Mouse (Mus musculus) hindbrain, embryonic 12.5 days (tissue): ENCODE data around the gene Atad2b. TPM values are rescaled to one million over a fixed set of nuclear protein-coding genes. Genes with fewer than 3 reads are reported as not detected.
"Not testable (repeated sequence)": the region's sequence is repeated elsewhere in the genome, so short reads cannot be mapped to it uniquely, and the experiment has no call there.

ENCODE experiments used
- ATAC-seq: fragments of 200-750 bp; cut with Nextera tagmentation; 2 replicates; pipeline ENCODE4 v1.8.0; 2017; ENCODE audit warnings: moderate TSS enrichment; ENCODE audit not compliant: low FRiP score
- H3K27ac ChIP-seq: fragments of 300-500 bp; sonication (generic); 2 replicates; pipeline ENCODE4 v1.5.1; 2016; ENCODE audit warnings: mild to moderate bottlenecking
- H3K27me3 ChIP-seq: fragments of 300-500 bp; sonication (generic); 2 replicates; pipeline ENCODE4 v1.6.1; 2016; ENCODE audit warnings: mild to moderate bottlenecking
- H3K36me3 ChIP-seq: fragments of 300-500 bp; sonication (generic); 2 replicates; pipeline ENCODE4 v1.6.1; 2016; ENCODE audit warnings: mild to moderate bottlenecking
- H3K4me1 ChIP-seq: fragments of 300-500 bp; sonication (generic); 2 replicates; pipeline ENCODE4 v1.6.1; 2016
- H3K4me2 ChIP-seq: fragments of 300-500 bp; sonication (generic); replicated peaks from 2 replicates; pipeline ENCODE4 v1.6.1; 2016; ENCODE audit warnings: mild to moderate bottlenecking
- H3K4me3 ChIP-seq: fragments of 300-500 bp; sonication (generic); 2 replicates; pipeline ENCODE4 v1.5.1; 2016; ENCODE audit warnings: mild to moderate bottlenecking
- H3K9ac ChIP-seq: fragments of 300-500 bp; sonication (generic); 2 replicates; pipeline ENCODE4 v1.6.1; 2016; ENCODE audit warnings: mild to moderate bottlenecking, moderate library complexity
- H3K9me3 ChIP-seq: fragments of 300-500 bp; sonication (generic); replicated peaks from 2 replicates; pipeline ENCODE4 v1.6.1; 2016; ENCODE audit warnings: mild to moderate bottlenecking
- WGBS: fragments of 180-500 bp; shearing (Covaris S2); methylation state at CpG from one replicate; pipeline ENCODE4 v1.1.7; 2016; 5-methylcytosine and 5-hydroxymethylcytosine counted together
- polyA plus RNA-seq: library from polyadenylated mRNA; unstranded; fragments of >200 nt; fragmentation: Nextera tagmentation; extraction: Ambion mirVana; gene quantifications from 2 replicates; pipeline ENCODE4 v1.2.1, GENCODE M21; 2016

Gene Atad2b
- polyA plus RNA-seq, 1 experiment from 2014 or later = 25.8 TPM

DNA sequence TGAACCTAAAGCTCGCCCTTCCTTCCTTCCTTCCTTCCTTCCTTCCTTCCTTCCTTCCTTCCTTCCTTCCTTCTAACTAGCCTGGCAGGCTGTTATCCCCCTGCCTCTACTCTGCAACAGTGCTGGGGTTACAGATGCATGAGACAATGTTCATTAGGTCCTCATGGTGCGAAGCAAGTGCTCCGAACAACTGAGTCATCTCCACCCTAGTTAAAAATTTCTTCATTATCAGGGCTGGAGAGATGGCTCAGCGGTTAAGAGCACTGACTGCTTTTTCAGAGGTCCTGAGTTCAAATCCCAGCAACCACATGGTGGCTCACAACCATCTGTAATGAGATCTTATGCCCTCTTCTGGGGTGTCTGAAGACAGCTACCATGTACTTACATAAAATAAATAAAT, 30.6 kb upstream of the Atad2b start:
- H3K4me1 ChIP-seq, H3K4me2 ChIP-seq, H3K9me3 ChIP-seq, H3K4me3 ChIP-seq, H3K9ac ChIP-seq, H3K27ac ChIP-seq, ATAC-seq, H3K27me3 ChIP-seq: not testable (repeated sequence)
- WGBS = 96% methylated on average over 4 of the region's 4 CpGs
- H3K36me3 ChIP-seq = peaks cover 13% of the 10 kb centered on the region

DNA sequence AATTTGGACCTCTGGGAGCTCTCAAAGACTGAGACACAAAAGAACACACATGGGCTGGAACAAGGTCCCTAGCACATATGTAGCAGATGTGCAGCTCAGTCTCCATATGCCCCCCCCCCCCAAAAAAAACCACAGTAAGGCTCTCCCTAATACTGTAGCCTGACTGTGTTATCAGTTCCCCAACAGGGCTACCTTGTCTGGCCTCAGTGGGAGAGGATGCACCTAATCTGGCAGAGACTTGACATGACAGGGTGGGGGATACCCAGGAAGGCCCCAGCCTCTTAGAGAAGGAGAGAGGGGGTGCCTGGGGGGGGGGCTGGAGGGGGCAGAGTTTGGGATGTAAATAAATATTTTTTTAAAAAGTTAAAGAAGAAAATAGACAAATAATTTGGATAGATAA, 28.4 kb upstream of the Atad2b start:
- Histone ChIP-seq H3K4me3 (no peak overlapping the region), H3K4me1 (no peaks in the 10 kb centered on the region), H3K9ac (no peak overlapping the region), H3K36me3 (peaks cover 8% of the 10 kb centered on the region; the same call in 1 of the 2 replicates), H3K27me3 (no peaks in the 10 kb centered on the region), H3K27ac (no peak overlapping the region), H3K9me3 (no peaks in the 10 kb centered on the region), H3K4me2 (no peak overlapping the region)
- ATAC-seq = no peak

DNA sequence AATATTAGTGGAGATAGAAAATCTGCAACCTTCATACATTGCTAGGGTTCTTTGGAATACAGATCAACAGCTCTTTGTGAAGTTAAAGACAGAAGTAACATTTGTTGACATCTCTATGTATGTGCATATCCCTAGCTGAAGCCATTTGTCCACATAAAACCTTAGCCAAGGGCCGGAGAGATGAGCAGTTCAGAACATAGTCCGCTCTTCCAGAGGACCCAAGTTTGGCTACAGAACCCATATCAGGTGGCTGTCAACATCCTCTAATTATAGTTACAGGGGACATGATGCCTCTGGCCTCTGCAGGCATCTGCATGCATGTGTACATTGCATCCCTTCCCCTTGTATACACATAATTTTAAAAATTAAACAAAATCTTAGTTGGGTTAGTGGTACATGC, 27.9 kb upstream of the Atad2b start:
- Histone ChIP-seq H3K4me2 (no peak overlapping the region), H3K4me1 (no peaks in the 10 kb centered on the region), H3K27me3 (no peaks in the 10 kb centered on the region), H3K27ac (no peak overlapping the region), H3K9me3 (no peaks in the 10 kb centered on the region), H3K9ac (no peak overlapping the region), H3K4me3 (no peak overlapping the region), H3K36me3 (peaks cover 8% of the 10 kb centered on the region; the same call in 1 of the 2 replicates)
- ATAC-seq = no peak
- WGBS = 98% methylated on average over 2 of the region's 2 CpGs

DNA sequence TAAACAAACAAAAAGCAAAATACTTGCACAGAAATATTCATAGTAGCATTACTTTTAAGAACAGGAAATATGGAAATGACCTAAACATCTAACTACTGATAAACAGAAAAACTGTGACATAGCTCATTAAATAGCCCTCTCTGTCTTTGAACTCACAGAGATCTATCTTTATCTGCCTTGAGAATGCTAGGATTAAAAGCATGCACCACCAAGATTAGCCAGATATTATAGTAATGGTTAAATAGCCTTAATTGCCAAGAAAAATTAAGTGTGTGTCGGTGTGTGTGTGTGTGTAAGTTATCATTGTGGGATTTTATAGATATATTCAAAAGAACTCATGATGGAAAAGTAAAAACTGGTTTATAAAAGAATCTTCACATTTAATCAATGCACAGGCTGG, 27.3 kb upstream of the Atad2b start:
- WGBS = 98% methylated on average over 1 of the region's 1 CpGs

DNA sequence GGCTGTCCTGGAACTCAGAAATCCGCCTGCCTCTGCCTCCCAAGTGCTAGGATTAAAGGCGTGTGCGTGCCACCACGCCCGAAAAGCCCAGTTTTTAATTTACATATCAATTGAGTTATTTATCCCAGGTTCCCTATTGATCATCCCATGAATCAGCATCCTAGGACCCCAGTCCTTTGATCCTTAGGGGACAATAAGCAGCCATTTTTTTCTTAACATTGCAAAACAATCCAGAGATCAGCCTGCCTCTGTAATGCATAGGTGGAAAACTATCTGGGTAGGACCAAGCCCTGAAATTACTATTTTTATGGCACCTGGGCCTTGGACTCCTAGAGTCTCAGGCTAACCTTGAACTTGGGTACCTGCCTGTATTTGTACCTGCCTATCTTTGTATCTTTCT, 19.1 kb upstream of the Atad2b start:
- peaks cover 3% of the 10 kb centered on the region; the same call in 1 of the 2 replicates for H3K36me3 ChIP-seq
- no peaks in the 10 kb centered on the region for H3K9me3 ChIP-seq
- no peak overlapping the region for H3K27ac ChIP-seq
- no peak overlapping the region for H3K4me3 ChIP-seq
- no peaks in the 10 kb centered on the region for H3K4me1 ChIP-seq
- no peak for ATAC-seq
- no peak overlapping the region for H3K9ac ChIP-seq
- H3K4me2 ChIP-seq = no peak overlapping the region
- 91% methylated on average over 5 of the region's 5 CpGs for WGBS
- H3K27me3 ChIP-seq = no peaks in the 10 kb centered on the region

More for the DNA sequence above, 27.3 kb upstream of the Atad2b start:
- Histone ChIP-seq H3K4me2 (no peak overlapping the region), H3K36me3 (peaks cover 8% of the 10 kb centered on the region; the same call in 1 of the 2 replicates), H3K4me1 (no peaks in the 10 kb centered on the region), H3K4me3 (no peak overlapping the region), H3K9ac (no peak overlapping the region), H3K27me3 (no peaks in the 10 kb centered on the region), H3K9me3 (no peaks in the 10 kb centered on the region), H3K27ac (no peak overlapping the region)
- ATAC-seq = no peak

DNA sequence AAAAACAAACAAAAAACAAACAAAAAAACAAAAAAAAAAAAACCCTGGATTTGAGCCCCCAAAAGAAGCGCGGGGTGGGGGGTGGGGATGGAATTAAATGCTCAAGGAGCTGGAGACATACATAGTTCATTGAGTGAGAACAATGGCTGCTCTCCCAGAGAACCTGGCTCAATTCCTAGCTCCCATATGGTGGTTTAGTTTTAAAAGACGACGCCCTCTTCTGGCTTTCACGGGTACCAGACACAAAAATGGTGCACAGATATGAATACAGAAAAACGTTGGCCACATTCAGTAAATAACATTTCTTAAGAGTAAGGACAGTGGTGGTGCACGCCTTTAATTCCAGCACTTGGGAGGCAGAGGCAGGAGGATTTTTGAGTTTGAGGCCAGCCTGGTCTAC, 11.2 kb upstream of the Atad2b start:
- Histone ChIP-seq H3K4me2 (no peak overlapping the region), H3K9ac (no peak overlapping the region), H3K27me3 (no peaks in the 10 kb centered on the region), H3K9me3 (no peaks in the 10 kb centered on the region), H3K36me3 (no peaks in the 10 kb centered on the region), H3K4me3 (no peak overlapping the region), H3K4me1 (no peaks in the 10 kb centered on the region), H3K27ac (no peak overlapping the region)
- ATAC-seq = no peak
- 80% methylated on average over 7 of the region's 7 CpGs for WGBS

DNA sequence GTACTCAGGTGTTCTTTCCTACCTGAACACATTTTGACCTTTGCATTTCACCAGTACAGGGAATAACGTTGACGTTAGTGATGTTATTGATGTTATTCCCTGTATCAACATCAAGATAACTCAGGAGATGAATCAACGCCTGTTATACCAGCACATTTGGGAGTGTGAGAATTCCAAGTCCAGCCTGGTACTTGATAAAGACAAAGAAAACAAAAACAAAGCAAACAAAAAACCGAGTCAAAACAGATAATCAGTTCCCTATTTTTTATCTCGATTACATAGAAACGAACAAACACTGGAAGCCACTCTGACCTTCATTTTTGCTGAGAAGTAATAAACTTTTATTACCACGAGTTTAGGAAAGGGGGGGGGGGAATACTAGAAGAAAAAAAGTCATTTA, 10.7 kb upstream of the Atad2b start:
- H3K4me1 ChIP-seq = no peaks in the 10 kb centered on the region
- no peaks in the 10 kb centered on the region for H3K36me3 ChIP-seq
- WGBS = 67% methylated on average over 7 of the region's 7 CpGs
- no peaks in the 10 kb centered on the region for H3K27me3 ChIP-seq
- H3K4me2 ChIP-seq = peak overlapping the region; percentile 77
- no peak overlapping the region; the same call in 1 of the 2 replicates for H3K27ac ChIP-seq
- peak overlapping the region; percentile 72 for H3K4me3 ChIP-seq
- H3K9me3 ChIP-seq = no peaks in the 10 kb centered on the region
- ATAC-seq = no peak
- H3K9ac ChIP-seq = peak overlapping the region; percentile 82; the same call in 1 of the 2 replicates

DNA sequence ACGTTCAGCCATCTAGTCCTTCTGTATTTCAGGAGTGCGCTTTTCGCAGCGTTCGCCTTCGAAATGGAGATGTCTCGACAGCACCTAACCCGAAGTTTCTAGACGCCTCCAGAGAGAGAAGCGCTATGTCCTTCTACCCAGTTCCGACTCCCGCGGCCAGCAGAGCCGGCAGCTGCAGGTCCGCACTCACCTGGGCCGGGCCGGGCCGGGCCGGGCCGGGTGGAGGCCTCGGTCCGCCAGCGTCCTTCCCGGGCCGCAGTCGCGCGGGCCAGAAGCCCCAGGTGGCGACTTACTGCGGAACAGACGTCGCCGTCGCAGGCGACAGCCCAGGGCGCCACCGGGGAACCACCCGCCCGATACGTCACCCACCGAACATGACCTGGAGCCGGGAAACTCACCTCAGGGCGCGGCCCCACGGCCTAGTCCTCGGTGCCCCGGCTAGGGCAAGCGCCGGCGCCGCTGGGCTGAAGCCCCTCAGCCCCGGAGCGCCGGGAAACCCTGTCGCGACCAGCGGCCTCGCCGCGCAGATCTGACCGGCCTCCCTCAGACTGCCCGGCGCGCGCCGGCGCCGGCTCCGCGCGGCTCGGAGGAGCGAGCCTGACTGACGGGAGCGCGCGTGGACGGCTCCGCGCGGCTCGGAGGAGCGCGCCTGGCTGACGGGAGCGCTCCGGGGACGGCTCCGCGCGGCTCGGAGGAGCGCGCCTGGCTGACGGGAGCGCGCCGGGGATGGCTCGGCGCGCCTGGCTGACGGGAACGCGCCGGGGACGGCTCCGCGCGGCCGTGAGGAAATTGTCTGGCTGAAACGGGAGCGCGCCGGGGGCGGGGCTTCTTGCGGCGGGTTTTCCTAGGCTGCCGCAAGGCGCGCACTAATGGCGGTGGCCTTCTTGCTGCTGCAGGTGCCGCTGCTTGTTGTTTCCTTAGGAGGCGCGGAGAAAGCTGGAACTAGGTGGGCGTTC, 9.9 kb upstream of the Atad2b start, which contains the start of gene Ubxn2a:
Gene Ubxn2a, minus strand, starts transcription at position 755 of the 956 bp plus-strand sequence.
- Histone ChIP-seq H3K36me3 (no peaks in the 10 kb centered on the region), H3K4me1 (no peaks in the 10 kb centered on the region), H3K27me3 (no peaks in the 10 kb centered on the region), H3K4me2 (peak within 1 kb of the TSS; percentile 77), H3K9ac (peak within 1 kb of the TSS; percentile 82), H3K4me3 (peak within 1 kb of the TSS; percentile 72), H3K9me3 (no peaks in the 10 kb centered on the region), H3K27ac (peak within 1 kb of the TSS; percentile 87)
- WGBS = under 1% methylated on average over 121 of the region's 125 CpGs
- peak; percentile 96 for ATAC-seq

DNA sequence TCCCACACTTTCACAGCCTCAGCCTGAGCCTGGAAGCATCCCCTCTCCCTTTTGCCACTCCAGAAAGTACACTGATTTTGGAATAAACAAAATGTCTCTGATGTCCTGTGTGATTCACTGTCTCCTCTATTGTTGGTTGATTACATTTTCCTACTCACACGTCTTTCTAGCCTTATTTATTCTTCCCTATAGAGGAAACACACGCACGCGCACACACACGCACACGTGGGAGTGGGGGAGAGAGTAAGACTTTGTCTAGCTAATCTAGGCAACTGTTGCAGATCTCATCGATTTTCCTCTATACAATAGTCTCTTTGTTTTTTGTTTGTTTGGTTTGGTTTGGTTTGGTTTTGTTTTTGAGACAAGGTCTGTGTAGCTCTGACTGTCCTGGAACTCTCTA, 8.8 kb upstream of the Atad2b start:
- no peaks in the 10 kb centered on the region for H3K4me1 ChIP-seq
- H3K9me3 ChIP-seq = no peaks in the 10 kb centered on the region
- no peak overlapping the region for H3K9ac ChIP-seq
- ATAC-seq = no peak
- no peak overlapping the region for H3K4me2 ChIP-seq
- no peaks in the 10 kb centered on the region for H3K36me3 ChIP-seq
- H3K4me3 ChIP-seq = no peak overlapping the region
- no peaks in the 10 kb centered on the region for H3K27me3 ChIP-seq
- 92% methylated on average over 7 of the region's 7 CpGs for WGBS
- H3K27ac ChIP-seq = no peak overlapping the region

DNA sequence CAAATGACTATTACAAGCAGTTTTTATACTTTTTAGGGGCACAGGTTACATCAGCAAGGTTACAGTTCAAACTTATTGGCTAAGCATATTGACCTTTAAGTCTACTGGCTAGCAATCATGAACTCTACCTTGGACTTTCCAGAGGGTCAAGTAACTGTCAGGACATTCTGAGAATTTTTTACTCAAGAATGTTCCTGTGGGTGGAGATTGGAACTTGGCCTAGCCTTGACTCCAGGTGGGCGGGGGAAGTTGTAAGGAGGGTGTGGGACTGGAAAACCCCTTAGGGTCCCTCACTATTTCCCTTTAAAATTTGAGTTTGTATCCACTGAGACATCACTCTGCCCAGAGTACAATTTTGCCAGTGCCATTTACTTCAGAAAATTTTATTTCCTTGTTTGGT, 6.7 kb upstream of the Atad2b start:
- not testable (repeated sequence) for H3K27ac ChIP-seq, H3K27me3 ChIP-seq, H3K9ac ChIP-seq, H3K4me3 ChIP-seq, H3K4me2 ChIP-seq, ATAC-seq, H3K9me3 ChIP-seq, H3K36me3 ChIP-seq, H3K4me1 ChIP-seq
- 100% methylated on average over 1 of the region's 1 CpGs for WGBS

DNA sequence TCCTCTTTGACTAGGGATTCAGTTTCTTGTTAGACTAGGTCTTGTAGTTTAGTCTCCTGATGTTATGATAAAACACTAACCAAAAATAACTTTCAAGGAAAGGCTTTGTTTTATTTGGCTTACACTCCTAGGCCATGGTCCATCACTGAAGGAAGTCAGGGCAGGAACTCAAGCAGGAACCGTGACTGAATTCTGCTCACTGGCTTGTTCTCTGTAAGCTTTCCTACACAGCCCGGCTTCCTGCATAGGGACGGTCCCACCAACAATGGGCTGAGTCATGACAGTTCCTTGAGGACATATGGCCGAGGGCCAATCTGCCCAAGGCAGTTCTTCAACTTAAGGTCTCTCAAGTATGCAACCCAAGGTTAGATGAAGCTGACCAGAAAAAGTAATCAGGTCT, 5.4 kb upstream of the Atad2b start:
- no peak for ATAC-seq
- no peak overlapping the region for H3K4me2 ChIP-seq
- H3K4me1 ChIP-seq = no peaks in the 10 kb centered on the region
- WGBS = 91% methylated on average over 4 of the region's 4 CpGs
- H3K4me3 ChIP-seq = no peak overlapping the region
- no peak overlapping the region for H3K9ac ChIP-seq
- H3K27me3 ChIP-seq = no peaks in the 10 kb centered on the region
- H3K9me3 ChIP-seq = no peaks in the 10 kb centered on the region
- H3K36me3 ChIP-seq = no peaks in the 10 kb centered on the region
- H3K27ac ChIP-seq = no peak overlapping the region

DNA sequence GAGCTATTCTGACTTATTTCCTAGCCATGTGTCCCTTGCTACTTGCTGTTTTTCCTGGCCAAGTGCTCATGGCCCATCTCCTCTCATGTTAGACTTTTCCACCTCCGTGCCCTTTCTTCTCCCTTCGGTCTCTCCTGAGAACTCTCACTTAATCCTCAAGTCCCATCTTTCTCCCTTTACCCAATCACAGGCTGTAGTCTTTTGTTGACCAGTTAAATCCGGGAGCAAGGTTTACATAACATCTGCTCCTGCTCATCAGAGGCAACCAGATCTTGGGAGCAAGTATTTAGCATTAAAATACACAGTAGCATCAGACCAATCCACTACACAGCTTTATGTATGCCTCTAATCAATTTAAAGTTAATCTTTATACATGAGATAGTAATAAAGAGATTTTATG, 2.7 kb upstream of the Atad2b start:
- WGBS = 47% methylated on average over 3 of the region's 3 CpGs
- H3K4me3 ChIP-seq = no peak overlapping the region
- no peaks in the 10 kb centered on the region for H3K36me3 ChIP-seq
- H3K9me3 ChIP-seq = no peaks in the 10 kb centered on the region
- no peaks in the 10 kb centered on the region for H3K27me3 ChIP-seq
- ATAC-seq = no peak
- H3K9ac ChIP-seq = no peak overlapping the region
- no peak overlapping the region for H3K27ac ChIP-seq
- peaks cover 5% of the 10 kb centered on the region for H3K4me1 ChIP-seq
- no peak overlapping the region for H3K4me2 ChIP-seq

DNA sequence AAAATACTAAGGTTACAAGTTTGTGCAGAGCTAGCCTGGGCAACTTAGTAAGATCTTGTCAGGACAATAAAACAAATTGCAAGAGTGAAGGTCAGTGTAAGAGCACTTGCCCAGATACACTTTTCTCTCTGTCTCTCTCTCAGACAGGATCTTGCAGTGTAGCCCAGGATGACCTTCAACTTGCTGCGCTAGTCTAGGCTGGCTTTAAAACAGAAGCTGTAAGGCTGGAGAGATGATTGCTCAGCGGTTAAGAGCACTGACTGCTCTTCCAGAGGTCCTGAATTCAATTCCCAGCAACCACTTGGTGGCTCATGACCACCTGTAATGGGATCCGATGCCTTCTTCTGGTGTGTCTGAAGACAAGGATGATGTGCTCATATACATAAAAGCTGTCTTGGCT, 2.2 kb upstream of the Atad2b start:
- H3K36me3 ChIP-seq = no peaks in the 10 kb centered on the region
- no peak overlapping the region for H3K27ac ChIP-seq
- no peaks in the 10 kb centered on the region for H3K27me3 ChIP-seq
- ATAC-seq = no peak
- no peaks in the 10 kb centered on the region for H3K9me3 ChIP-seq
- peaks cover 9% of the 10 kb centered on the region for H3K4me1 ChIP-seq
- no peak overlapping the region for H3K4me3 ChIP-seq
- no peak overlapping the region for H3K9ac ChIP-seq
- no peak overlapping the region for H3K4me2 ChIP-seq
- WGBS = 86% methylated on average over 3 of the region's 3 CpGs
